ENCODE assay signal across 14 mouse cellular contexts in genomic region chr9:96450900-96451720, GRCm38 (mm10). TPM values are rescaled to one million over a fixed set of nuclear protein-coding genes. Genes with fewer than 3 reads are reported as not detected.
A peak's percentile ranks its signal among the peaks of the same experiment; 100 is the strongest.
DNase-seq lines count a peak whose midpoint lies in the region; ATAC-seq and TF ChIP-seq lines count a peak whose summit lies in the region.
"Had no signal": no experiment of that assay in that cellular context is flagged by ENCODE, and none has a peak within 500 bp of the region (broad histone marks: within the 10 kb centered on the region; RNA-seq: fewer than 3 reads in every experiment).

No protein-coding gene starts in this region.

- H3K36me3 ChIP-seq in kidney, adult 2 months (ENCODE audit: control insufficient read depth, insufficient read depth, low read length), result no peaks in the 10 kb centered on the region
- no peaks in the 10 kb centered on the region for H3K36me3 ChIP-seq in kidney, embryonic 16.5 days (ENCODE audit: insufficient read depth, low read length)
- H3K36me3 ChIP-seq in heart, embryonic 10.5 days, result no peaks in the 10 kb centered on the region
- H3K36me3 ChIP-seq in intestine, embryonic 14.5 days (ENCODE audit: control insufficient read depth, insufficient read depth, low read length), result no peaks in the 10 kb centered on the region
- H3K36me3 ChIP-seq in stomach, embryonic 15.5 days, result no peaks in the 10 kb centered on the region
- H3K36me3 ChIP-seq: hindbrain, embryonic 12.5 days; liver, embryonic 13.5 days; midbrain, embryonic 13.5 days; neural tube, embryonic 13.5 days had no signal

- no peaks in the 10 kb centered on the region for H3K27me3 ChIP-seq in kidney, adult 2 months (replicated peaks; ENCODE audit: control insufficient read depth, insufficient read depth, low read length)
- no peaks in the 10 kb centered on the region for H3K27me3 ChIP-seq in kidney, embryonic 16.5 days (ENCODE audit: insufficient read depth, low read length)
- H3K27me3 ChIP-seq in heart, embryonic 10.5 days (ENCODE audit: insufficient read depth, poor library complexity, severe bottlenecking), result no peaks in the 10 kb centered on the region
- no peaks in the 10 kb centered on the region for H3K27me3 ChIP-seq in intestine, embryonic 14.5 days (replicated peaks; ENCODE audit: control insufficient read depth, insufficient read depth, low read length)
- H3K27me3 ChIP-seq in stomach, embryonic 15.5 days (replicated peaks), result no peaks in the 10 kb centered on the region
- H3K27me3 ChIP-seq: hindbrain, embryonic 12.5 days; liver, embryonic 13.5 days; midbrain, embryonic 13.5 days; neural tube, embryonic 13.5 days had no signal

- peak; percentile 40 for DNase-seq in kidney, adult 2 months
- DNase-seq in heart, embryonic 10.5 days (ENCODE audit: low spot score), result no peak
- DNase-seq in intestine, embryonic 14.5 days (ENCODE audit: low spot score), result no peak
- DNase-seq in left cerebral cortex, adult 2 months (ENCODE audit: extremely low spot score in 1 of 2, low spot score in 2 of 2), result no peak
- no peak for DNase-seq in cerebellum, adult 11 months
- DNase-seq: cerebellum, adult 18-20 months; liver, embryonic 13.5 days; thymus, adult 2 months had no signal

- no peak overlapping the region for H3K4me2 ChIP-seq in kidney, embryonic 16.5 days (replicated peaks; ENCODE audit: low read depth, low read length)
- H3K4me2 ChIP-seq in intestine, embryonic 14.5 days (ENCODE audit: low read length), result no peak overlapping the region
- no peak overlapping the region for H3K4me2 ChIP-seq in stomach, embryonic 15.5 days
- H3K4me2 ChIP-seq: hindbrain, embryonic 12.5 days; liver, embryonic 13.5 days; midbrain, embryonic 13.5 days; neural tube, embryonic 13.5 days had no signal

- H3K27ac ChIP-seq in kidney, adult 2 months (ENCODE audit: insufficient read depth, low read depth, low read length), result peak overlapping the region; percentile 41; the same call in 1 of the 2 replicates
- H3K27ac ChIP-seq in kidney, embryonic 16.5 days (ENCODE audit: low read length), result no peak overlapping the region
- H3K27ac ChIP-seq in heart, embryonic 10.5 days, result peak overlapping the region; percentile 84
- no peak overlapping the region for H3K27ac ChIP-seq in intestine, embryonic 14.5 days (ENCODE audit: low read depth)
- no peak overlapping the region for H3K27ac ChIP-seq in stomach, embryonic 15.5 days
- H3K27ac ChIP-seq in left cerebral cortex, adult 2 months, result no peak overlapping the region
- H3K27ac ChIP-seq: hindbrain, embryonic 12.5 days; liver, embryonic 13.5 days; midbrain, embryonic 13.5 days; neural tube, embryonic 13.5 days had no signal

- H3K9ac ChIP-seq in kidney, embryonic 16.5 days (replicated peaks; ENCODE audit: low read length), result no peak overlapping the region
- H3K9ac ChIP-seq in intestine, embryonic 14.5 days (ENCODE audit: low read length), result no peak overlapping the region
- H3K9ac ChIP-seq in stomach, embryonic 15.5 days, result no peak overlapping the region
- H3K9ac ChIP-seq: hindbrain, embryonic 12.5 days; liver, embryonic 13.5 days; midbrain, embryonic 13.5 days; neural tube, embryonic 13.5 days had no signal

- ATAC-seq in kidney, embryonic 16.5 days (ENCODE audit: low FRiP score, low TSS enrichment), result no peak
- ATAC-seq in intestine, embryonic 14.5 days (replicated peaks; ENCODE audit: low FRiP score, low TSS enrichment, low read depth), result peak; percentile 60; the same call in 1 of the 2 replicates
- ATAC-seq in stomach, embryonic 15.5 days (ENCODE audit: insufficient read depth, low FRiP score, low read depth), result peak; percentile 50; the same call in 1 of the 2 replicates
- ATAC-seq: activated CD4-positive, CD25-positive, alpha-beta regulatory T cell, adult 4 months; midbrain, embryonic 13.5 days had no signal

- intact Hi-C loops in left cerebral cortex, adult 2 months (cut with DNase I), result no loop called here

- WGBS in kidney, adult 2 months, result 53% methylated on average over 12 of the region's 12 CpGs
- WGBS in kidney, embryonic 16.5 days, result 60% methylated on average over 12 of the region's 12 CpGs
- WGBS in heart, embryonic 10.5 days, result 39% methylated on average over 12 of the region's 12 CpGs
- WGBS in intestine, embryonic 14.5 days, result 47% methylated on average over 12 of the region's 12 CpGs
- 45% methylated on average over 12 of the region's 12 CpGs for WGBS in stomach, embryonic 15.5 days

- H3K9me3 ChIP-seq in kidney, embryonic 16.5 days (ENCODE audit: low read length), result peaks cover 6% of the 10 kb centered on the region; the same call in 1 of the 2 replicates
- H3K9me3 ChIP-seq in heart, embryonic 10.5 days, result no peaks in the 10 kb centered on the region
- no peaks in the 10 kb centered on the region for H3K9me3 ChIP-seq in intestine, embryonic 14.5 days (ENCODE audit: control insufficient read depth, low read length)
- no peaks in the 10 kb centered on the region for H3K9me3 ChIP-seq in stomach, embryonic 15.5 days
- H3K9me3 ChIP-seq: hindbrain, embryonic 12.5 days; liver, embryonic 13.5 days; midbrain, embryonic 13.5 days; neural tube, embryonic 13.5 days had no signal

- 0 out of 2 replicates have a peak, but pooled peaks cover 4% of the 10 kb centered on the region for H3K4me1 ChIP-seq in kidney, adult 2 months (ENCODE audit: control insufficient read depth, insufficient read depth, low read length)
- H3K4me1 ChIP-seq in kidney, embryonic 16.5 days (ENCODE audit: insufficient read depth, low read length), result peaks cover 5% of the 10 kb centered on the region; the same call in 1 of the 2 replicates
- peaks cover 19% of the 10 kb centered on the region for H3K4me1 ChIP-seq in heart, embryonic 10.5 days
- no peaks in the 10 kb centered on the region; the same call in 1 of the 2 replicates for H3K4me1 ChIP-seq in intestine, embryonic 14.5 days (replicated peaks; ENCODE audit: control insufficient read depth, insufficient read depth, low read length)
- H3K4me1 ChIP-seq in stomach, embryonic 15.5 days, result no peaks in the 10 kb centered on the region
- H3K4me1 ChIP-seq: liver, embryonic 13.5 days; neural tube, embryonic 13.5 days had no signal

- no peak for TF ChIP-seq CTCF in kidney, adult 2 months (conservative IDR thresholded peaks at IDR 0.05; ENCODE audit: insufficient read depth, insufficient read length, low read depth, low read length)
- TF ChIP-seq CTCF in left cerebral cortex, adult 2 months (IDR thresholded peaks at IDR 0.05), result no peak

- H3K4me3 ChIP-seq in kidney, adult 2 months (ENCODE audit: insufficient read depth, low read depth, low read length), result no peak overlapping the region
- H3K4me3 ChIP-seq in kidney, embryonic 16.5 days (ENCODE audit: low read length), result no peak overlapping the region
- H3K4me3 ChIP-seq in heart, embryonic 10.5 days, result no peak overlapping the region
- H3K4me3 ChIP-seq in intestine, embryonic 14.5 days (ENCODE audit: low read depth, low read length), result no peak overlapping the region
- H3K4me3 ChIP-seq in stomach, embryonic 15.5 days (replicated peaks), result no peak overlapping the region
- no peak overlapping the region for H3K4me3 ChIP-seq in left cerebral cortex, adult 2 months
- H3K4me3 ChIP-seq: hindbrain, embryonic 12.5 days; liver, embryonic 13.5 days; midbrain, embryonic 13.5 days; neural tube, embryonic 13.5 days had no signal

- no peak for TF ChIP-seq POLR2A in kidney, adult 2 months (IDR thresholded peaks at IDR 0.05; ENCODE audit: low read depth, low read length)

RNA-seq across cellular contexts. Expression of gene Rnf7, which starts 27.4 kb away (rescaled TPM):
- polyA plus RNA-seq in kidney, adult 2 months (2012; rRNA removed), result 229 and 261 TPM in 2 replicates
- polyA plus RNA-seq in kidney, embryonic 16.5 days (2015; fragmentation: Nextera tagmentation; extraction: Ambion mirVana), result 204 and 207 TPM in 2 replicates
- 260 and 265 TPM in 2 replicates for polyA plus RNA-seq in heart, embryonic 10.5 days (2016; fragmentation: Nextera tagmentation; extraction: Ambion mirVana)
- polyA plus RNA-seq in intestine, embryonic 14.5 days (2014; fragmentation: Nextera tagmentation; extraction: Ambion mirVana), result 232 and 240 TPM in 2 replicates
- polyA plus RNA-seq in stomach, embryonic 15.5 days (2015; fragmentation: Nextera tagmentation; extraction: Ambion mirVana), result 182 and 201 TPM in 2 replicates
- 10 to 100 TPM; 59.5 to 67.7 TPM for total RNA-seq in left cerebral cortex, adult 2 months (2021)

Comparison
In these comparisons a context has a peak if more than half of its experiments do, and no peak if none do; other contexts are left out.
1. H3K27ac ChIP-seq: peak in kidney, adult 2 months (single experiment) and heart, embryonic 10.5 days (single experiment); none in kidney, embryonic 16.5 days (single experiment), intestine, embryonic 14.5 days (single experiment), stomach, embryonic 15.5 days (single experiment) and left cerebral cortex, adult 2 months (single experiment).